Mouse (Mus musculus): Measurements from ENCODE around the gene Slc22a1.
"Not testable (repeated sequence)": the region's sequence is repeated elsewhere in the genome, so short reads cannot be mapped to it uniquely, and the experiment has no call there.

Gene Slc22a1

GRCm38 (mm10) chr17:12684928-12685624, 9.4 kb upstream of the Slc22a1 start:
- no peak for DNase-seq (ENCODE audit: low read depth)

DNA sequence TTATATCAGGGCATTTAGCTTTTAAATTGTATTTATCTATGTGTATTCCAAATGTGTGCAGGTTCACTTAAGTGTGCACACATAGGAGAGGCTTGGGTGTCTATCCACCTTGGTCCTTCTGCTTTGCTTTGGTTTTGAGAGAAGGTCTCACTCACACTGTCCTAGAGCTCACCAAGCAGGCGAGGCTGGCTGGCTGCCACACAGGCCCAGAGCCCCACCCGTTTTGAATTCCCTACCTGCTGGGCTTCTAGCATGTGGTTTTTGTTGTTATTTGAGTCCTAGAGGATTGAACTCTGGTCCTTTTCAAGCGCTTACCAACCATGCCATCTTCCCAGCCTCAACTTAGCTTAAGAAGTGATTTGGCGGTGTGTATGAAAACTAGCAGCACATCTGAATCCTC, 8.8 kb upstream of the Slc22a1 start:
- no peak for DNase-seq (ENCODE audit: low read depth)

DNA sequence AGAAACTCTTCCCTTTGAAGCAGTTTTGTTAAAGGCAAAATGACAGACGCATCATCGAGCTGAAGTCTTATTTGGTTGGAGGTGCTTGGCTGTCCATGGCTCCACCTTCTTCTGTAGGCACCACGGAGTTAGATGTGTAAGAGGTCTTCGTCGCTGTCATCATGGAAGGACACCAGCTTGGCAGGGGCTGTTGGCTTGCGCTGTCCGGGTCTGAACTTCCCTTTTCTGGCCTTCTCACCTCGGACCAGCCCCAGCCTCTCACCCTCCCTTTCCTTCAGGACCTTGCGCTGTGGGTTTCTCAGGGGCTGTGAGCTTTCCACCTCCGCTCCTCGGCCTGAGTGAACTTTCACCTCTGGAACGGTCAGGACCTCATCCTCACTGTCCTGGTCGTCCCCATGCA, 8.0 kb upstream of the Slc22a1 start:
- DNase-seq (ENCODE audit: low read depth), result no peak

DNA sequence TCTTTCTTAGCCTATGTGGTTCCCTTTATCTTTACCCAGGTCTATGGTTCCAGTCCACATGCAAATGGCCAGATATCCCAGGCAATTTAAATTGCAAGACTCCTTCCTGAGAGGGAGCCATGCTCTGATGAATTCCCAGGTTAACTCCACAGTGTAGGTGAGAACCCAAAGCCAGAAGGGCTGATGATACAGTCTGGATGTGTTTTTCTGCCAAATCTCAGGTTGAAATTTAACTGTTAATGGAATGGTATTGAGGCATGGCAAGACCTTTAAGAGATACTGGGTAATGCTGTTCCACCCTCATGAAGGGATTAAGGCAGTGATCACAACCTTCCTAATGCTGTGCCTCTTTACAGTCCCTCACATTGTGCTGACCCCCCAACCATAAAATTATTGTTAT, 2.6 kb upstream of the Slc22a1 start:
- DNase-seq (ENCODE audit: low read depth), result no peak

GRCm38 (mm10) chr17:12677139-12677538, 1.5 kb upstream of the Slc22a1 start:
- DNase-seq (ENCODE audit: low read depth), result no peak

- DNase-seq (ENCODE audit: low read depth), result not testable (repeated sequence)
Observed at GRCm38 (mm10) chr17:12674980-12675379, 649 bp downstream of the Slc22a1 start.

DNA sequence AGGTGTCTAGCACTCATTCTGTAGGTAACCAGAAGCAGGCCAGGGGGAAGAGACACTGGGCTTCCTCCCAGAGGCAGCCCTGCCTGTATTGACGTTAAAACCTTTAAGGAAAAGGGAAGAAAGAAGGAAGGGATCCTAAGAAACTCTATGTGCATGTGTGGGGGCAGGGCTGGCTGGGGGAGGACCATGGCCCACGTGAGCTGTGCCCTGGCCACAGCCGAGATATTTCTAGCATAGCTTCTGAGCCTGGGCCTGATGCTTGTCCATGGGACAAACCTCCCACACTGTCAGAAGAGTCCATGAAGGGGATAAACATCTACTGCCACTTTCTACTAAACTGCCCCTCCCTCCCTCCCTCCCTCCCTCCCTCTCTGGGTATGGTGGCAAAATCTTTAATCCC, 1.8 kb downstream of the Slc22a1 start:
- no peak for DNase-seq (ENCODE audit: low read depth)

DNA sequence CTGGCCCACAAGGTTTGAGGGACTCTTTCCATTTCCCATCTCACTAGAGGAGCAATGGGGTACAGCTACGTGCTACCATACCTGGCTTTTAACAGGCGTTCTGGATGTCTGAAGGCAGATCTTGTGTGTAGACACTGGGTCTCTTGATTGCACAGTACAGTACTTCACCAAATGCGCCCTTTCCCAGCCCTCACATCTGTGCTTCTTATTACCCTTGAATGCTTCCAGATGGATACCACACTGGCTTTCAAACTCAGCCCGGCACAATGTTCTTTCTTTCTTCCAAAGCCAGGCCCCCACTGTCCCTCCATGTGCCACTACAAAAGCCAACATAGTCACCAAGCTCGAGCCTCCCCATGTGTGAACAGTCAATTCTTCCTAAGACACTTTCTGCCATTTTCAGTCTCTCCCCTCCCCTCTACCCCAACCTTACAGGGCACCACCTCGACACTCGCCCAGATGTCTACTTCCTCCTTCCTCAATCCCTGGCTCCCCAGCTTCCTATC, 3.3 kb downstream of the Slc22a1 start:
- DNase-seq (ENCODE audit: low read depth), result no peak

GRCm38 (mm10) chr17:12671029-12671605, 4.5 kb downstream of the Slc22a1 start:
- DNase-seq (ENCODE audit: low read depth), result no peak

DNA sequence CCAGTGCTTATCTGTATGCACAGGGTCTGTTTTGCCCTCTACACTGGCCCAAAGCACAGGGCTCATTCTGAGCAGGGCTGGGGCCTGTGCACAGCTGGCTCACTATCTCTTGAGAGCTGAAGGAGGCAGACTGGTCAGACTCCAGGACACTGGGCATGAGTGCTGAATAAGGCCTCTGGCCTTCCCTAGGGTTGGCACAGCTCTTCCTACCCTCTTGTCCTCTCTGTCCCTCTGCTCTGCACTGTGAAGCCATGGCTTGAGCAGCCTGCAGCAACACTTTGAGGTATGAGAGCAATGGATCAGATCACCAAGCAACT, 6.3 kb downstream of the Slc22a1 start:
- DNase-seq (ENCODE audit: low read depth), result no peak

DNA sequence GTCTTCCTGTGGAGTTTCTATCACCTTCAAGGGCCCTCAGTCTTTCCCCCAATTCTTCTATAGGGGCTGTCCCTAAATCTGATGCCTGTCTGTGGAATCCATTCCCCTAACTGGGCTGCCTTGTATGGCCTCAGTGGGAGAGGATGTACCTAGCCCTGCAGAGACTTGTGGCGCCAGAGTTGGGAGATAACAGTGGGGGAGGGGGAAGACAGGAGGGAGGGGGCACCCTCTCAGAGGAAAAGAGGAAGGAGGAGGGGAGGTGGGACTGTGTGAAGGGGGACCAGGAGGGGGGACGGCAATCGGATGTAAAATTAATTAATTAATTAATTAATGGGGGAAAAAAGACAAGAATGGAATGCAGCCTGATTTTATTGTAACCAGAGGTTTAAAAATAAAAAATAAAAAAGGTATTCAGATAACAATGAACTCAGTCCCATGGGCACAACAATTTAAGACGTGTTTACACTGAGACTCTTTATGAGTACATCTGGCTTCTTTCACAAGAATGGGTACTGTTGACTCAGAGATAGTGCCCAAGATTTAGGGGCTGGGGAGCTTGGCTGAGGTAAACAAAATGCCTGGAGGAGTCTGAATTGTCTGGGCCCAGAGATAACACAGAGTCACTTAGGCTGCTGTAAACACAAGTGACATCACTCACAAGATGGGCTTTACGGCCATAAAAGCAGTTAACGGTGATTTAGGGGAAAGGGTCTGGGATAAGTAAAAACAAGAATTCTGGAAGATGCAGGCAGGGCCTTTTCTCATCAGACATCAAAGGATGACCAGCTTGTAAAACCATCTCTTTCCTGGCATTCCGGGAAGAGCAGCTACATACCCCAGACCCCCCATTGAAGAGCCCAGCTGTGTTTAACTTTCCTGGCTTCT, 6.9 kb downstream of the Slc22a1 start:
- no peak for DNase-seq (ENCODE audit: low read depth)

DNA sequence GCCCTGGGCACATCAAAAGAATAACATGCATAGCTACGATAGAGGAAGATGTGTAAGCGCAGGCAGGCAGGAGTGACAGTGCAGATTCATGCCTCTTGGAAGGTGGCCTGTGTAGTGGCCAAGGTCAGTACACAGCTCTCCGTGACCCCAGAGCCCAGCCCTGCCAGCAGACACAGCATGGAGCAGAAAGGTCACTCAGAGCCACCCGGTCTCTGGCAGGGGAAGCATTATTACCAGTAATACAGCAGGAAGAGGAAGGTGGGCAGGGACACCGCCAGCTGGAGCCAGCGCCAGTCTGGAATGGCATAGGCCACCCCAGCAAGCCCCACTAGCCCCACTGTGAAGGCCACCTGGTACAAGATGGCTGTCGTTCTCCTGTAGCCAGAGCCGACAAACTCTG, 11.5 kb downstream of the Slc22a1 start:
- DNase-seq (ENCODE audit: low read depth), result no peak

DNA sequence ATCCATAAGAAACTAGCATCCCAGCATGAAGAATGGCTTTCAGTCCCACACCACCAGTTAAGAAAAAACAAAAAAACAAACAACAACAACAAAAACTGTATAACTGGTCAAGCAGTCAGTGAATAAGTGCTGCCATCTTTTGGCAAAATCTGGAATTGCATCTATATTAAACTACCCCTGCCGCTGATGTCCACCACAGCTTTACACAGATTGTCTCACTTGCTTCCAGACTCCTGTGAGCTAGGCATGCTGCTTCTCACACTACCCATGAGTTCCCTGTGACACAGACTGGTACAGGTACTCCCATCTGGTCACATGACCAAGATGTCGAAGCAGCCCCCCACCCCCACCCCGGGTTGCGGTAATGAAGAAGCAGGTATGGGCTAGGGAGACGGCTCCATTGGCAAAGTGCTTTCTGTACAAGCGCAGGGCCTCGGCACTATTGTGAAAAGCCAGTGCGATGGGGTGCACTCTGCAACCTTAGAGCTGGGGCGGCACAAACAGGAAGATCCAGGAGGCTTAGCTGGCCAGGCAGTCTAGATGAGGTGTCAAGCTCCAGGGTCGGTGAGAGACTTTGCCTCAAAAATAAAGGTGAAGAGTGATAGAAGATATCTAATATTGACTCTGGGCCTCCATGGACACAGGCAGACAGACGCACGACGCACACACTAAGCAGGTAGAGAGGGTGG, 14.9 kb downstream of the Slc22a1 start:
- DNase-seq (ENCODE audit: low read depth), result no peak

DNA sequence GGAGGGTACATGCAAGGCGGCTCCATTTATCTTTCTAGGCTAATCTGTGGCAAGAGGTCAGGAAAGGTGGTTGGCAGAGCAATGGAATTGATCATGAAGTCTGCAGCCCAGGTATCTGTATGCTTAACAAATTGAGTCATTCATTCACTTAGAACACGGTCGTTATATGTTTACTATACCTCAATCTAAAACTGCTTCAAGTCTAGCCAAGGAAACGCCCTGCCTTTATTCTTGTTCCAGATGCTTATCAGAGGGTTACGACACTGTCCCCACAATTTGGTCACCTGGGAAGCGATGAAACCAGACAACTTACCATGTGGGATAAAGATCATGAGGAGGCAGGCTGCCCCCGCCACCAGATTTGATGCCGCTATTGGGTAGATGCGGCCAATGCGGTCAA, 16.4 kb downstream of the Slc22a1 start:
- DNase-seq (ENCODE audit: low read depth), result no peak

DNA sequence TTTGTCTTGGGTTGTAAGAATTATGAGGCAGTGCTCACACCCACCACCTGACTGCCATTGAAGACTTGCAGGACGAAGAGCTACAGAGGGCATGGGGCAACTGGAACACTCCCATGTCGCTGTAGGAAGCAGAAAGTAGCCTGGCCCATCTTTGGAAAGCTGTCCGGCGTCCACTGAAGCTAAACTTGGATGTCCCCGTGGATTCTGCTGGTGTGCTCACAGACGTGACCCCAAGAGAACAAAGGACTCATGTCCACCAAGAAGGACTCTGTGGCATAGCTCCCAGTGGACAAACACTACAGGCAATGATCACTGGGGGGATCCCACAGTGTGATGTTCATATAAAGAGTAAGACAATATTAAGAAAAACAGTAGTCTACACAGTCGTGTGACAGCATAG, 16.8 kb downstream of the Slc22a1 start:
- no peak for DNase-seq (ENCODE audit: low read depth)

DNA sequence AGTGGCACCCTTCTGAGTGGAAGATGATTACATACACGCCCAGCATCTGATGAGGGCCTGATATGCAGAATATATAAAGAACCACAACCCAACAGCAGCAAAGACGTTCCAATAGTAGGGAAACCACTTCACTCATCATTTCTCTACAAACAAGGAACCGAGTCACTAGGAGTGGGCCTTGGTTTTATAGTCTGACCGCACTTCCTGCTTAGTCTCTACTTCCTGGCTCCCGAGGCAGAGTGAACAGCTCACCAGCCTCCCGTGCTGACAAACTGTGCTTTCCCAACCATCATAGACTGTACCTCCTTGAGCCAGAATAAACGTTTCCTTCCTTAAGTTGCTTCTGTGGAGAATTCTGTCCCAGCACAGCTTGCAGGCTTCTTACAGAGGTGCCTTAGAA, 19.8 kb downstream of the Slc22a1 start:
- no peak for DNase-seq (ENCODE audit: low read depth)

GRCm38 (mm10) chr17:12654061-12654460, 21.6 kb downstream of the Slc22a1 start:
- no peak for DNase-seq (ENCODE audit: low read depth)

- DNase-seq (ENCODE audit: low read depth), result no peak
Observed at GRCm38 (mm10) chr17:12652604-12653003, 23.0 kb downstream of the Slc22a1 start.

GRCm38 (mm10) chr17:12645461-12645860, 30.2 kb downstream of the Slc22a1 start:
- DNase-seq (ENCODE audit: low read depth), result no peak

DNA sequence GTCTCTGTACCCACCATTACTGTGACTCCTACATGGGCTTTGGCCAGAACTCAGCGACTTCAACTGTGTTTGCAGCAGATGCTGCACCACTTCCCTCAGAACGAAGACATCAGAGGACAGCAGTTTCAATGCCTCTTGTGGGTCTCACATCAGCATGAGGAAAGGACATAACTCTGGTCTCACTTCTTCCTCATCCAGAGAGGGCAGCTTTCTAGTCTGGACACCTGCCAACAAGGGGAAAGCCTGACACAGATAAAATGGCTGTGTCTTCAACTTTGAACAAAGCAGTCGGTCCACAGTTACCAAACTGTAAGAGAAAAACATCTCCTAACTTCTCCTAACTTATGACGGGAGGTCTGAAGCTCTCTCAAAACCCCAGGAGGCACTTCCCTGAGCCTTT, 34.5 kb downstream of the Slc22a1 start:
- no peak for DNase-seq (ENCODE audit: low read depth)

DNA sequence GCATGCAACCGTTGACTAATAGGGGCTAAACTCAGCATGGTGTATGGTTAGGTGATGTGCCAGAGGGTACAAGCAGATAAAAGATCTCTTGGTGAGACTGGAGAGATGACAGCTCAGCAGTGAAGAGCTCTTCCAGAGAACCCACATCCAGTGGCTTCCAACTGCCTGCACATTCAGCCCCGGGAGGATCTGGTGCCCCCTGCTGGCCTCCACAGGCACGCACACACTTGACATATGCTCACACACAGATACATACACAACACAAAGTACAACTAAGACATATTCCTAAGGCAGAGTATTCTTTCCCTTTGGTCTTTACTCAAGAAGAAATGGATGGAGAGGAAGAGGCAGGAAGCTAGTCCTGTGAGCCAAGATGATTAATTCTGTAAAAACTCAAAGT, 36.0 kb downstream of the Slc22a1 start:
- DNase-seq (ENCODE audit: low read depth), result no peak

DNA sequence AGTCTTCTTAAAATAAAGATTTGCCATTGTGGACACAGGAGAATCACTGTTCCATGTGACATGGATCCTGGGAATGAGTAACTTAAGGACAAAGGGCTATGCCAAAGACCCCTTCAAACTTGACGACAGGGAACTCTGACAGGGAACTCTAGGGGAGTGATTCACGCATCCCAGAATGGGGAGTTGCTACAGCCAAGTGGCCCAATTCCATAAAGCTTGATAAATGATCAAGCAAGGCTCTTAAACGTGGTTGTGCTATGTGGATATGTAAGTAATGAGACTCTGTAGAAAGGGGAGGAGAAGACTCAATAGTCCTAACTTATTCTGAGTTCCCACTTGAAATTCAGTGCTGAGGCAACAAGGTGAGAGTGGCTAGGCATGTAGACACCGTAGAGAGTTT, 40.8 kb downstream of the Slc22a1 start:
- no peak for DNase-seq (ENCODE audit: low read depth)
